Mouse (Mus musculus): ENCODE data around the gene Rhox10. TPM values are rescaled to one million over a fixed set of nuclear protein-coding genes. Genes with fewer than 3 reads are reported as not detected.

The Rhox10 gene
- total and polyA plus RNA-seq, 3 experiments: not detected

DNA sequence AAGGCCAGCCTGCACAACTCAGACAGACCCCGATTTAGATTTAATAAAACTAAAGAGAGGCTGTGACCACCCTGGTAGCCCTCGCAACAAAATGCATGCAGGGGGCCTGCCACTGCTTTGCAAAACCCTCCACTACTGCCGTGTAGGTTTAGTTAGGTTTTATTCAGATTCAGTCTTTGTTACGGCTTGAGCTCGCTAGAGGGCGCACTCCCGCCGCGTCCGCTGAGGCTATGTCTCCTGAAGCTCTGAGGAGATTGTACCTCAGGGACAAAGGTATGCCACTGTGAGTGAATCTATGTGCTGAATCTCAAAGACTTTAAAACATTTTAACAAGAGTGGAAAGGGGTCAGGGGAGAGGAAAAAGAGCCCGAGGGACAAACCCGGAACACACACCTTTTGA is 18.0 kb downstream of the Rhox10 start:
- in situ Hi-C loops (cut with MboI; ENCODE audit: low pct_ligation_motif_present, low pct_unique_long_range_greater_than_20kb, low sequenced_read_pairs): loop anchor here (10.0 kb wide), 1 partner anchor 91 kb away; no protein-coding TSS in a partner anchor
- Histone ChIP-seq H3K27me3 (replicated peaks) (no peaks in the 10 kb centered on the region), H3K9ac (ENCODE audit: insufficient read depth, low read depth) (no peak overlapping the region), H3K27ac (ENCODE audit: insufficient read depth, low read depth) (no peak overlapping the region), H3K4me3 (replicated peaks in 1 of 3; ENCODE audit: low read depth in 2 of 3, low read length in 2 of 3, poor library complexity in 1 of 3) (no peak overlapping the region), H3K4me1 (ENCODE audit: control insufficient read depth in 1 of 2, insufficient read depth in 2 of 2) (no peaks in the 10 kb centered on the region), H3K79me2 (replicated peaks; ENCODE audit: control insufficient read depth, extremely low read depth, insufficient read depth, poor library complexity, severe bottlenecking) (no peaks in the 10 kb centered on the region), H3K9me3 (replicated peaks; ENCODE audit: low read length) (no peaks in the 10 kb centered on the region), H3K4me2 (ENCODE audit: insufficient read depth, low read depth, poor library complexity, severe bottlenecking) (no peak overlapping the region), H3K36me3 (replicated peaks in 1 of 2; ENCODE audit: control insufficient read depth in 1 of 2, insufficient read depth in 1 of 2, low read length in 1 of 2) (no peaks in the 10 kb centered on the region)
- no peak for TF ChIP-seq KAT2A (IDR thresholded peaks at IDR 0.05; ENCODE audit: insufficient replicate concordance, low read length)
- TF ChIP-seq ZKSCAN1 (IDR thresholded peaks at IDR 0.05; ENCODE audit: borderline replicate concordance, low read depth, low read length): no peak
- TF ChIP-seq USF1 (IDR thresholded peaks at IDR 0.05; ENCODE audit: low read depth, low read length): no peak
- no peak for TF ChIP-seq SIN3A (IDR thresholded peaks at IDR 0.05; ENCODE audit: low read length)
- peak; percentile 66 for TF ChIP-seq SMC3 (IDR thresholded peaks at IDR 0.05; ENCODE audit: low read depth, low read length)
- no peak for TF ChIP-seq UBTF (IDR thresholded peaks at IDR 0.05; ENCODE audit: low read depth, low read length)
- TF ChIP-seq CTCF (conservative IDR thresholded peaks at IDR 0.05 in 1 of 2, IDR thresholded peaks at IDR 0.05 in 1 of 2; ENCODE audit: low read depth in 2 of 2, low read length in 2 of 2): peak; percentile 23 to 72; a peak in 2 of 4 replicates
- TF ChIP-seq RAD21 (IDR thresholded peaks at IDR 0.05; ENCODE audit: low read depth, low read length): peak; percentile 64
- peak; percentile 33 for DNase-seq (ENCODE audit: extremely low read depth)
- dilution Hi-C loops (cut with MboI; ENCODE audit: extremely low pct_ligation_motif_present, extremely low pct_unique_long_range_greater_than_20kb, low sequenced_read_pairs): no loop called here

DNA sequence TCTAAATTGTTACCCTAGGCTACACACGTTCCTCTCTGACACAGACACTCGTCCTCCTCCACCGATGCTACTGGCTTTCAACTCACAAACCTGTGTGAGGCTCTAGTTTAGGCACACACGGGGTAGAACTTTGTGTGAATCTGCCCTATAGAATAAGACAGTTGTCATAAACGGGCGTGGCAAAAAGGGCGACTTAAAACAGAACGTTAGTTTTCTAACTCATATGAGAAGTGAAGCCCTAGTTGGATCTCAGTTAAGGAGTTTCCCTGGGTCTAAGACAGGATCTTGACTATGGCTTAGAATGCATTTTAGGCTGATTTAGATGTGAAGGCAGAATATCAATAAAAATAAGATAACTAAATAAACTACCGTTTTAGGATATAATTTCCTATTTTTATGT is 18.8 kb downstream of the Rhox10 start, which contains the start of gene Rhox11:
Gene Rhox11 (minus strand): TSS at position 101 of the 400 bp plus-strand sequence.
- Histone ChIP-seq H3K4me3 (replicated peaks in 1 of 3; ENCODE audit: low read depth in 2 of 3, low read length in 2 of 3, poor library complexity in 1 of 3) (no peak within 1 kb of the TSS), H3K27ac (ENCODE audit: insufficient read depth, low read depth) (no peak within 1 kb of the TSS), H3K4me1 (ENCODE audit: control insufficient read depth in 1 of 2, insufficient read depth in 2 of 2) (no peaks in the 10 kb centered on the region), H3K27me3 (replicated peaks) (no peaks in the 10 kb centered on the region), H3K9ac (ENCODE audit: insufficient read depth, low read depth) (no peak within 1 kb of the TSS), H3K9me3 (replicated peaks; ENCODE audit: low read length) (no peaks in the 10 kb centered on the region), H3K36me3 (replicated peaks in 1 of 2; ENCODE audit: control insufficient read depth in 1 of 2, insufficient read depth in 1 of 2, low read length in 1 of 2) (no peaks in the 10 kb centered on the region), H3K79me2 (replicated peaks; ENCODE audit: control insufficient read depth, extremely low read depth, insufficient read depth, poor library complexity, severe bottlenecking) (no peaks in the 10 kb centered on the region), H3K4me2 (ENCODE audit: insufficient read depth, low read depth, poor library complexity, severe bottlenecking) (no peak within 1 kb of the TSS)
- in situ Hi-C loops (cut with MboI; ENCODE audit: low pct_ligation_motif_present, low pct_unique_long_range_greater_than_20kb, low sequenced_read_pairs): loop anchor here (10.0 kb wide), 1 partner anchor 90 kb away; no protein-coding TSS in a partner anchor
- TF ChIP-seq GABPA (IDR thresholded peaks at IDR 0.05; ENCODE audit: insufficient replicate concordance, low read depth, low read length) (no peak), USF1 (IDR thresholded peaks at IDR 0.05; ENCODE audit: low read depth, low read length) (no peak), MAX (IDR thresholded peaks at IDR 0.05; ENCODE audit: low read length) (no peak), SMC3 (IDR thresholded peaks at IDR 0.05; ENCODE audit: low read depth, low read length) (no peak), MAFK (IDR thresholded peaks at IDR 0.05; ENCODE audit: insufficient replicate concordance, low read length) (no peak), KAT2A (IDR thresholded peaks at IDR 0.05; ENCODE audit: insufficient replicate concordance, low read length) (no peak), CTCF (conservative IDR thresholded peaks at IDR 0.05 in 1 of 2, IDR thresholded peaks at IDR 0.05 in 1 of 2; ENCODE audit: low read depth in 2 of 2, low read length in 2 of 2) (no peak), POLR2A (IDR thresholded peaks at IDR 0.05; ENCODE audit: low read depth, low read length) (no peak), CHD1 (IDR thresholded peaks at IDR 0.05; ENCODE audit: low read depth, low read length) (no peak), MYC (IDR thresholded peaks at IDR 0.05; ENCODE audit: low read depth, low read length) (no peak), TCF12 (IDR thresholded peaks at IDR 0.05; ENCODE audit: low read depth, low read length) (no peak), NELFE (IDR thresholded peaks at IDR 0.05; ENCODE audit: low read depth, low read length) (no peak), ETS1 (conservative IDR thresholded peaks at IDR 0.05; ENCODE audit: low read depth, low read length) (no peak), SIN3A (IDR thresholded peaks at IDR 0.05; ENCODE audit: low read length) (no peak), UBTF (IDR thresholded peaks at IDR 0.05; ENCODE audit: low read depth, low read length) (no peak), ZC3H11A (IDR thresholded peaks at IDR 0.05; ENCODE audit: low read depth, low read length) (no peak), JUN (IDR thresholded peaks at IDR 0.05; ENCODE audit: insufficient read depth, low read depth, low read length) (no peak), ZNF384 (IDR thresholded peaks at IDR 0.05; ENCODE audit: low read depth, low read length) (no peak), RAD21 (IDR thresholded peaks at IDR 0.05; ENCODE audit: low read depth, low read length) (no peak), MXI1 (IDR thresholded peaks at IDR 0.05; ENCODE audit: low read depth, low read length) (no peak)
- dilution Hi-C loops (cut with MboI; ENCODE audit: extremely low pct_ligation_motif_present, extremely low pct_unique_long_range_greater_than_20kb, low sequenced_read_pairs): no loop called here
- DNase-seq (ENCODE audit: extremely low read depth): no peak
